In the genomic region with DNA sequence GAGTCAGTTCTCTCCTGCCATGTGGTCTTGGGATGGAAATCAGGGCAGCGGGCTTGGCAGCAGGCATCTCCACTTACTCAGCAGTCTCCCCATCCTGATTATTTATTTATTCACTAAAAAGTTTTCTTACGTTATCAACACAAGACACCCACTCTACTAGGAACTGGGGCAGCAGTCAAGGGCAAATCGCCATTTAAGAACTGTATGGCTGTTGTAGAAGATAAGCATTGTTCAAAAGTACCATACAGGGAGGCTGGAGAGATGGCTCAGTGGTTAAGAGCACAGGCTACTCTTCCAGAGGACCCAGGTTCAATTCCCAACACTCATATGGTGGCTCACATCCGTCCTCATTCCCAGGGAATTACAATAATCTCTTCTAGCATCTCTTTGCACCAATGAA, we compare ENCODE assay signal across 20 mouse cellular contexts.
"Had no signal": no experiment of that assay in that cellular context is flagged by ENCODE, and none has a peak within 500 bp of the region (broad histone marks: within the 10 kb centered on the region; RNA-seq: fewer than 3 reads in every experiment).

No protein-coding gene starts in this region.

- DNase-seq: kidney, adult 18-20 months; kidney, adult 9 months; kidney, postnatal 14 days; layer of hippocampus, adult 9-11 months; lung, embryonic 14.5 days; right cerebral cortex, postnatal 25 days; spleen, adult 18-20 months; thymus, postnatal 25 days had no signal

- ATAC-seq: inflammation-experienced regulatory T-cells, adult 6 months; intestine, embryonic 16.5 days; lung, postnatal 0 days; midbrain, embryonic 15.5 days had no signal

- H3K4me2 ChIP-seq: limb, embryonic 13.5 days; lung, embryonic 14.5 days; midbrain, embryonic 12.5 days; midbrain, embryonic 15.5 days; neural tube, embryonic 12.5 days; neural tube, embryonic 15.5 days; stomach, embryonic 15.5 days had no signal

- H3K4me3 ChIP-seq: layer of hippocampus, adult 2 months; limb, embryonic 10.5 days; limb, embryonic 13.5 days; midbrain, embryonic 12.5 days; midbrain, embryonic 15.5 days; neural tube, embryonic 12.5 days; neural tube, embryonic 15.5 days; stomach, embryonic 15.5 days had no signal

- H3K9me3 ChIP-seq: limb, embryonic 10.5 days; limb, embryonic 13.5 days; midbrain, embryonic 12.5 days; midbrain, embryonic 15.5 days; neural tube, embryonic 12.5 days; neural tube, embryonic 15.5 days; stomach, embryonic 15.5 days had no signal

- H3K9ac ChIP-seq: limb, embryonic 13.5 days; lung, embryonic 14.5 days; midbrain, embryonic 12.5 days; midbrain, embryonic 15.5 days; neural tube, embryonic 12.5 days; neural tube, embryonic 15.5 days; stomach, embryonic 15.5 days had no signal

- H3K27ac ChIP-seq: layer of hippocampus, adult 2 months; limb, embryonic 10.5 days; limb, embryonic 13.5 days; macrophage; midbrain, embryonic 12.5 days; midbrain, embryonic 15.5 days; neural tube, embryonic 12.5 days; neural tube, embryonic 15.5 days; stomach, embryonic 15.5 days had no signal

- H3K27me3 ChIP-seq: limb, embryonic 13.5 days; midbrain, embryonic 15.5 days; neural tube, embryonic 12.5 days; neural tube, embryonic 15.5 days; stomach, embryonic 15.5 days had no signal

- H3K36me3 ChIP-seq: limb, embryonic 10.5 days; limb, embryonic 13.5 days; midbrain, embryonic 12.5 days; midbrain, embryonic 15.5 days; neural tube, embryonic 12.5 days; neural tube, embryonic 15.5 days; stomach, embryonic 15.5 days had no signal
